In the genomic region with DNA sequence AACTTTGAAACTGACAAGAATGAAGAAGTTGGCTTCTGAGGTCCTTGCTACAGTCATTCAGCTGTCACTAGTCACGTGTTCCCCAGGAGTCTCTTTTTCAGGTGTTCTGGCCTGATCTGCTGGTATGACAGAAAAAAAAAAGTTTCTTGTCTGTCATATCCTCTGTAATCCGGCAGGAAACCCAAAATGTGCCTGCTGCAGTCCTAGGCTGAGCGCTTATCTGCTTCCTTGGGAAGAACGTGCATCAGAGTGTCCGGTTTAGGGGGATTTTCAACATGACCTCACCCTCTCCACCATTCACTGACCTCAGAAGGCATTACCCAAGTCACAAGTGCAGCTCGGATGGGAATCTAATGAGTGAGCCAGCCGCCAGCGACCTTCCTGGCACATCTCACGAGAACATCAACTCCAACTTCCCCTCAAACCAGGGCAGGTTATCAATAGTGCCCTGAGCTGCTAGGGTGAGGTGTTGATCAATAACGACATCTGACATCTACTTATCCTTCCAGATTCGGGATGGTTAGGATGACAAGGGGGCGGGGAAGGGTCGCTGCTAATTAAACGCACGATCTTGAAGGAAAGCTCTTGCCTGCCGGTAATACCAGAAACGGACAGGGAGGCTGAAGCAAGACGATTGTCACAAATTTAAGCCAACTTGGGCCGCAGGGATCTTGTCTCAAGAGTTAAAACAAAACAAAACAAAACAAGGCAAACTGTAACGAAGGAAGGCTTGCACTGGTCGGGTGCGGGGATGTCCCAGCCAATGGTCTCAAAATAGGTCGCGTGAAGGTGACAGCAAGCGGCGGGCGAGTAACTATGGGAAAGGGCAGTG, we compare ENCODE assay signal across 8 mouse cellular contexts. TPM values are rescaled to one million over a fixed set of nuclear protein-coding genes. Genes with fewer than 3 reads are reported as not detected.
DNase-seq lines count a peak whose midpoint lies in the region; ATAC-seq and TF ChIP-seq lines count a peak whose summit lies in the region.

No protein-coding gene starts in this region.

- peaks cover 18% of the 10 kb centered on the region for H3K36me3 ChIP-seq in ES-Bruce4 (ENCODE audit: control insufficient read depth, insufficient read depth, low read length, poor library complexity, severe bottlenecking)
- peaks cover 13% of the 10 kb centered on the region for H3K36me3 ChIP-seq in embryonic facial prominence, embryonic 12.5 days
- H3K36me3 ChIP-seq in heart, embryonic 16.5 days (ENCODE audit: control insufficient read depth, insufficient read depth), result peaks cover 5% of the 10 kb centered on the region
- peaks cover 15% of the 10 kb centered on the region for H3K36me3 ChIP-seq in midbrain, embryonic 13.5 days

- H3K4me3 ChIP-seq in ES-Bruce4 (ENCODE audit: low read depth, low read length), result peak overlapping the region; percentile 72
- H3K4me3 ChIP-seq in embryonic facial prominence, embryonic 12.5 days, result peak overlapping the region; percentile 90
- H3K4me3 ChIP-seq in heart, embryonic 16.5 days (ENCODE audit: low read length), result peak overlapping the region; percentile 81
- peak overlapping the region; percentile 97 for H3K4me3 ChIP-seq in midbrain, embryonic 13.5 days (replicated peaks)

- ATAC-seq in embryonic facial prominence, embryonic 12.5 days (ENCODE audit: insufficient number of reproducible peaks, insufficient read depth, low FRiP score, low TSS enrichment), result no peak
- ATAC-seq in heart, embryonic 16.5 days (replicated peaks; ENCODE audit: extremely low read depth, insufficient read depth, low FRiP score), result no peak; the same call in 1 of the 2 replicates
- peak; percentile 67 for ATAC-seq in midbrain, embryonic 13.5 days

- no peak for TF ChIP-seq POLR2A in ES-Bruce4 (IDR thresholded peaks at IDR 0.05; ENCODE audit: insufficient read depth, low read length)

- TF ChIP-seq EP300 in ES-Bruce4 (IDR thresholded peaks at IDR 0.05; ENCODE audit: insufficient read depth, low read depth, low read length), result no peak

- H3K9ac ChIP-seq in ES-Bruce4 (ENCODE audit: low read depth, poor library complexity, severe bottlenecking), result peak overlapping the region; percentile 88
- H3K9ac ChIP-seq in embryonic facial prominence, embryonic 12.5 days, result peak overlapping the region; percentile 68
- H3K9ac ChIP-seq in heart, embryonic 16.5 days (ENCODE audit: low read length), result peak overlapping the region; percentile 91
- H3K9ac ChIP-seq in midbrain, embryonic 13.5 days (replicated peaks), result peak overlapping the region; percentile 74

- no peaks in the 10 kb centered on the region for H3K9me3 ChIP-seq in ES-Bruce4 (replicated peaks; ENCODE audit: control insufficient read depth, insufficient read depth, low read length, poor library complexity, severe bottlenecking)
- H3K9me3 ChIP-seq in embryonic facial prominence, embryonic 12.5 days, result no peaks in the 10 kb centered on the region
- no peaks in the 10 kb centered on the region for H3K9me3 ChIP-seq in heart, embryonic 16.5 days (replicated peaks; ENCODE audit: control insufficient read depth, low read length)
- H3K9me3 ChIP-seq in midbrain, embryonic 13.5 days, result no peaks in the 10 kb centered on the region

- H3K27ac ChIP-seq in ES-Bruce4 (ENCODE audit: insufficient read depth, low read length), result peak overlapping the region; percentile 99
- 0 out of 2 replicates have a peak overlapping the region, but pooled peaks have one; percentile 1 for H3K27ac ChIP-seq in embryonic facial prominence, embryonic 12.5 days
- H3K27ac ChIP-seq in heart, embryonic 16.5 days (ENCODE audit: low read length), result peak overlapping the region; percentile 95
- peak overlapping the region; percentile 95; the same call in 1 of the 2 replicates for H3K27ac ChIP-seq in midbrain, embryonic 13.5 days

- TF ChIP-seq CTCF in ES-Bruce4 (IDR thresholded peaks at IDR 0.05; ENCODE audit: low read depth, low read length), result no peak

- WGBS in embryonic facial prominence, embryonic 12.5 days, result 6% methylated on average over 27 of the region's 27 CpGs
- WGBS in heart, embryonic 16.5 days, result 3% methylated on average over 27 of the region's 27 CpGs
- 7% methylated on average over 27 of the region's 27 CpGs for WGBS in midbrain, embryonic 13.5 days

- H3K27me3 ChIP-seq in ES-Bruce4 (ENCODE audit: control insufficient read depth, insufficient read depth, low read length, poor library complexity, severe bottlenecking), result no peaks in the 10 kb centered on the region
- no peaks in the 10 kb centered on the region for H3K27me3 ChIP-seq in embryonic facial prominence, embryonic 12.5 days
- no peaks in the 10 kb centered on the region for H3K27me3 ChIP-seq in heart, embryonic 16.5 days (ENCODE audit: control insufficient read depth, insufficient read depth, low read length)
- peaks cover 16% of the 10 kb centered on the region for H3K27me3 ChIP-seq in midbrain, embryonic 13.5 days

- peak; percentile 90 for DNase-seq in 416B (ENCODE audit: low read depth)
- peak; percentile 53 to 54 for DNase-seq in kidney, postnatal 36 days
- no peak for DNase-seq in right cerebral cortex, postnatal 4 days
- DNase-seq in right cerebral cortex, postnatal 25 days, result no peak

- H3K4me2 ChIP-seq in embryonic facial prominence, embryonic 12.5 days (replicated peaks), result peak overlapping the region; percentile 68
- H3K4me2 ChIP-seq in heart, embryonic 16.5 days (ENCODE audit: low read depth, low read length), result peak overlapping the region; percentile 87
- peak overlapping the region; percentile 92 for H3K4me2 ChIP-seq in midbrain, embryonic 13.5 days (replicated peaks)

- peaks cover 5% of the 10 kb centered on the region for H3K4me1 ChIP-seq in ES-Bruce4 (ENCODE audit: control insufficient read depth, insufficient read depth, low read length)
- peaks cover 33% of the 10 kb centered on the region for H3K4me1 ChIP-seq in embryonic facial prominence, embryonic 12.5 days
- H3K4me1 ChIP-seq in heart, embryonic 16.5 days (ENCODE audit: control insufficient read depth, insufficient read depth, low read length), result peaks cover 52% of the 10 kb centered on the region
- H3K4me1 ChIP-seq in midbrain, embryonic 13.5 days (replicated peaks), result peaks cover 58% of the 10 kb centered on the region

RNA-seq across cellular contexts. Expression of gene Gna13, which starts 0.8 kb away (rescaled TPM):
- 62.2 and 65.1 TPM in 2 replicates for polyA plus RNA-seq in ES-Bruce4 (2011; ENCODE audit: insufficient read depth, insufficient read length, low read depth, missing spikeins)
- polyA plus RNA-seq in embryonic facial prominence, embryonic 12.5 days (2016; fragmentation: Nextera tagmentation; extraction: Ambion mirVana), result 20.7 and 22.4 TPM in 2 replicates
- 20.7 and 21.6 TPM in 2 replicates for polyA plus RNA-seq in heart, embryonic 16.5 days (2015; fragmentation: Nextera tagmentation; extraction: Ambion mirVana)
- polyA plus RNA-seq in midbrain, embryonic 13.5 days (2015; fragmentation: Nextera tagmentation; extraction: Ambion mirVana), result 16.2 and 16.4 TPM in 2 replicates

RNA-seq across cellular contexts. Expression of gene 9930022D16Rik, which starts 51.9 kb away (rescaled TPM):
- not detected in 2 replicates for polyA plus RNA-seq in ES-Bruce4 (2011; ENCODE audit: insufficient read depth, insufficient read length, low read depth, missing spikeins)
- not detected in 2 replicates for polyA plus RNA-seq in embryonic facial prominence, embryonic 12.5 days (2016; fragmentation: Nextera tagmentation; extraction: Ambion mirVana)
- polyA plus RNA-seq in heart, embryonic 16.5 days (2015; fragmentation: Nextera tagmentation; extraction: Ambion mirVana), result not detected in 2 replicates
- not detected in 2 replicates for polyA plus RNA-seq in midbrain, embryonic 13.5 days (2015; fragmentation: Nextera tagmentation; extraction: Ambion mirVana)

Comparison
In these comparisons a context has a peak if more than half of its experiments do, and no peak if none do; other contexts are left out.
1. DNase-seq: peak in 416B (single experiment) and kidney, postnatal 36 days (2 of 2); none in right cerebral cortex, postnatal 4 days (single experiment) and right cerebral cortex, postnatal 25 days (single experiment).
2. H3K27ac ChIP-seq: peak in every context shown above with its lines; median percentile 99 in ES-Bruce4; 95 in heart, embryonic 16.5 days; 95 in midbrain, embryonic 13.5 days; 1 in embryonic facial prominence, embryonic 12.5 days.
3. Peak in every context shown above with its lines, with median percentiles within 50 percentile points of each other: H3K4me3 ChIP-seq, H3K9ac ChIP-seq and H3K4me2 ChIP-seq.